Mouse (Mus musculus) MEL (cell line): Measurements from ENCODE around the gene Cyb5d1. TPM values are rescaled to one million over a fixed set of nuclear protein-coding genes. Genes with fewer than 3 reads are reported as not detected.

Experiments used
- DNase-seq: peaks from one replicate; pipeline ENCODE4 v3.0.0; 2011; ENCODE audit warnings: low read depth, low spot score
- H3K27ac ChIP-seq: 2 replicates; pipeline ENCODE4 v1.5.1; 2012; ENCODE audit warnings: low read depth, mild to moderate bottlenecking, control low read depth, low read length, moderate library complexity; ENCODE audit not compliant: control insufficient read depth
- H3K27me3 ChIP-seq, 2 experiments: fragments of 150-350 bp in 1 of 2; sonication (generic) in 1 of 2; 2 replicates each; pipeline ENCODE4 v1.6.1; 2012; ENCODE audit warnings: low read length in 2 of 2, mild to moderate bottlenecking in 2 of 2, improper control_type of control experiment in 1 of 2, moderate library complexity in 1 of 2; ENCODE audit not compliant: insufficient read depth in 2 of 2, control insufficient read depth in 1 of 2
- H3K36me3 ChIP-seq, 2 experiments: 2 replicates each; pipeline ENCODE4 v1.6.1; 2012 to 2014; ENCODE audit warnings: low read length in 2 of 2, improper control_type of control experiment in 1 of 2, inconsistent platforms in 1 of 2, mild to moderate bottlenecking in 1 of 2; ENCODE audit not compliant: insufficient read depth in 2 of 2, control insufficient read depth in 1 of 2
- H3K4me1 ChIP-seq, 2 experiments: fragments of 150-350 bp in 1 of 2; sonication (generic) in 1 of 2; 2 replicates each; pipeline ENCODE4 v1.6.1; 2012; ENCODE audit warnings: low read length in 2 of 2, improper control_type of control experiment in 1 of 2, mild to moderate bottlenecking in 1 of 2; ENCODE audit not compliant: insufficient read depth in 2 of 2, control insufficient read depth in 1 of 2
- H3K4me3 ChIP-seq, 2 experiments: fragments of 150-350 bp in 1 of 2; sonication (generic) in 1 of 2; 2 replicates each; pipeline ENCODE4 v1.5.1; 2012; ENCODE audit warnings: low read depth in 2 of 2, low read length in 2 of 2, mild to moderate bottlenecking in 2 of 2, moderate library complexity in 2 of 2, control low read depth in 1 of 2, improper control_type of control experiment in 1 of 2; ENCODE audit not compliant: control insufficient read depth in 1 of 2, insufficient read depth in 1 of 2
- H3K79me2 ChIP-seq: 2 replicates; pipeline ENCODE4 v1.6.1; 2012; ENCODE audit warnings: mild to moderate bottlenecking, low read length, moderate library complexity; ENCODE audit not compliant: control insufficient read depth, poor library complexity, insufficient read depth
- H3K9ac ChIP-seq: 2 replicates; pipeline ENCODE4 v1.6.1; 2012; ENCODE audit warnings: low read depth, mild to moderate bottlenecking, control low read depth, low read length, moderate library complexity; ENCODE audit not compliant: control insufficient read depth, poor library complexity, severe bottlenecking
- H3K9me3 ChIP-seq: fragments of 150-350 bp; sonication (generic); replicated peaks from 2 replicates; pipeline ENCODE4 v1.6.1; 2012; ENCODE audit warnings: mild to moderate bottlenecking, low read length, improper control_type of control experiment, moderate library complexity; ENCODE audit not compliant: insufficient read depth
- CTCF ChIP-seq, 3 experiments: IDR thresholded peaks in 2 of 3; conservative IDR thresholded peaks in 1 of 3; 2 replicates each; pipeline ENCODE4 v1.5.1; 2011 to 2012; ENCODE audit warnings: low read length in 3 of 3, low read depth in 2 of 3, mild to moderate bottlenecking in 2 of 3, improper control_type of control experiment in 1 of 3, inconsistent platforms in 1 of 3, mixed read lengths in 1 of 3, moderate library complexity in 1 of 3; ENCODE audit not compliant: control insufficient read depth in 1 of 3, insufficient read depth in 1 of 3, poor library complexity in 1 of 3, severe bottlenecking in 1 of 3
- E2F4 ChIP-seq: IDR thresholded peaks from 2 replicates; pipeline ENCODE4 v1.6.1; 2011; ENCODE audit warnings: low read depth, low read length, improper control_type of control experiment, borderline replicate concordance
- ETS1 ChIP-seq: IDR thresholded peaks from 2 replicates; pipeline ENCODE4 v1.6.1; 2012; ENCODE audit warnings: low read depth, mild to moderate bottlenecking, inconsistent platforms, low read length, improper control_type of control experiment, moderate library complexity
- GABPA ChIP-seq: IDR thresholded peaks from 2 replicates; pipeline ENCODE4 v1.6.1; 2012; ENCODE audit warnings: low read depth, mild to moderate bottlenecking, inconsistent platforms, low read length, improper control_type of control experiment, moderate library complexity
- NRF1 ChIP-seq: IDR thresholded peaks from 2 replicates; pipeline ENCODE4 v1.6.1; 2014; ENCODE audit warnings: low read depth, mild to moderate bottlenecking, inconsistent platforms, low read length, improper control_type of control experiment, moderate library complexity; ENCODE audit not compliant: poor library complexity, insufficient read depth, severe bottlenecking
- POLR2AphosphoS5 ChIP-seq: IDR thresholded peaks from 2 replicates; pipeline ENCODE4 v1.6.1; 2012; ENCODE audit warnings: low read depth, borderline replicate concordance, mild to moderate bottlenecking, inconsistent platforms, low read length, moderate library complexity, mixed read lengths
- RAD21 ChIP-seq: IDR thresholded peaks from 2 replicates; pipeline ENCODE4 v1.6.1; 2011; ENCODE audit warnings: mild to moderate bottlenecking, low read depth, low read length, improper control_type of control experiment
- RCOR1 ChIP-seq: IDR thresholded peaks from 2 replicates; pipeline ENCODE4 v1.6.1; 2012; ENCODE audit warnings: low read depth, mild to moderate bottlenecking, inconsistent platforms, low read length, improper control_type of control experiment
- ZC3H11A ChIP-seq: IDR thresholded peaks from 2 replicates; pipeline ENCODE4 v1.6.1; 2012; ENCODE audit warnings: low read depth, mild to moderate bottlenecking, inconsistent platforms, low read length, improper control_type of control experiment
- ZMIZ1 ChIP-seq: IDR thresholded peaks from 2 replicates; pipeline ENCODE4 v1.6.1; 2012; ENCODE audit warnings: low read depth, mild to moderate bottlenecking, inconsistent platforms, low read length, improper control_type of control experiment, moderate library complexity
- polyA plus RNA-seq, 2 experiments: library from polyadenylated mRNA; stranded (reverse) in 1 of 2; unstranded in 1 of 2; fragments of >175 nt in 1 of 2; fragments of >200 nt in 1 of 2; gene quantifications; 2 replicates each; pipeline versions ENCODE4 v1.2.1 to v1.2.4; 2012; ENCODE audit warnings: low replicate concordance in 2 of 2, low read depth in 1 of 2; ENCODE audit not compliant: insufficient read length in 2 of 2, insufficient read depth in 1 of 2, missing spikeins in 1 of 2
- total RNA-seq: library from RNA; depleted of rRNA; stranded (reverse); fragments of 300-350 nt; gene quantifications from 2 replicates; pipeline ENCODE4 v1.2.3, GENCODE M21; 2012

Gene Cyb5d1
- total and polyA plus RNA-seq, 3 experiments = 21.3 to 39.6 TPM; not detected in 1

- no peak overlapping the region for H3K27ac ChIP-seq
- peaks cover 15% of the 10 kb centered on the region for H3K79me2 ChIP-seq
- no peaks in the 10 kb centered on the region for H3K9me3 ChIP-seq
- TF ChIP-seq GABPA (no peak), ETS1 (peak; percentile 44; the same call in 1 of the 2 replicates)
- H3K4me1 ChIP-seq = peaks cover 3 to 15% of the 10 kb centered on the region in 2 experiments; a peak in 3 of 4 replicates
- no peaks in the 10 kb centered on the region for H3K27me3 ChIP-seq
- peaks cover 0 to 3% of the 10 kb centered on the region in 2 experiments; a peak in 2 of 4 replicates for H3K36me3 ChIP-seq
- no peak overlapping the region for H3K4me3 ChIP-seq
- no peak overlapping the region for H3K9ac ChIP-seq
- peak; percentile 53 for DNase-seq
Measured at GRCm38 (mm10) chr11:69364910-69365309, 30.5 kb downstream of the Cyb5d1 start.

GRCm38 (mm10) chr11:69364376-69364775 lies 31.1 kb downstream of the Cyb5d1 start:
- H3K79me2 ChIP-seq = peaks cover 15% of the 10 kb centered on the region

GRCm38 (mm10) chr11:69362479-69362878 lies 33.0 kb downstream of the Cyb5d1 start:
- peak; percentile 9 for TF ChIP-seq RAD21
- peak in 1 of 3 experiments; percentile 20; a peak in 1 of 6 replicates for TF ChIP-seq CTCF (IDR thresholded peaks at IDR 0.05 in 2 of 3, conservative IDR thresholded peaks at IDR 0.05 in 1 of 3; ENCODE audit: control insufficient read depth in 1 of 3, insufficient read depth in 1 of 3, low read depth in 2 of 3, low read length in 3 of 3, poor library complexity in 1 of 3, severe bottlenecking in 1 of 3)
- TF ChIP-seq ETS1 = no peak
- Histone ChIP-seq H3K27me3 (no peaks in the 10 kb centered on the region), H3K4me3 (no peak overlapping the region), H3K36me3 (no peaks in the 10 kb centered on the region; a peak in 2 of 4 replicates), H3K9ac (no peak overlapping the region), H3K4me1 (peaks cover 0 to 15% of the 10 kb centered on the region in 2 experiments; a peak in 3 of 4 replicates), H3K27ac (no peak overlapping the region), H3K79me2 (no peaks in the 10 kb centered on the region), H3K9me3 (no peaks in the 10 kb centered on the region)
- DNase-seq = no peak

More at GRCm38 (mm10) chr11:69364376-69364775, 31.1 kb downstream of the Cyb5d1 start:
- no peak overlapping the region for H3K27ac ChIP-seq
- no peak for TF ChIP-seq RCOR1
- TF ChIP-seq GABPA = no peak
- no peak for TF ChIP-seq POLR2AphosphoS5
- no peak for TF ChIP-seq ZC3H11A
- TF ChIP-seq E2F4 = no peak
- no peak for TF ChIP-seq NRF1
- no peak for TF ChIP-seq ZMIZ1
- TF ChIP-seq, all 39 proteins: peak for 0
- Histone ChIP-seq H3K9me3 (no peaks in the 10 kb centered on the region), H3K36me3 (no peaks in the 10 kb centered on the region; a peak in 2 of 4 replicates), H3K4me3 (no peak overlapping the region), H3K27me3 (no peaks in the 10 kb centered on the region), H3K4me1 (peaks cover 0 to 15% of the 10 kb centered on the region in 2 experiments; a peak in 3 of 4 replicates), H3K9ac (no peak overlapping the region)
- DNase-seq = no peak
